Comparison of ENCODE assay signal across 8 mouse cellular contexts in genomic region chr1:190910836-190911235, GRCm38 (mm10). TPM values are rescaled to one million over a fixed set of nuclear protein-coding genes. Genes with fewer than 3 reads are reported as not detected.
DNase-seq lines count a peak whose midpoint lies in the region; ATAC-seq and TF ChIP-seq lines count a peak whose summit lies in the region.

No protein-coding gene starts in this region.

- no peak overlapping the region for H3K27ac ChIP-seq in heart, embryonic 11.5 days (ENCODE audit: low read depth, low read length)
- no peak overlapping the region for H3K27ac ChIP-seq in testis, adult 2 months (ENCODE audit: control insufficient read depth, insufficient read depth, low read depth, low read length)
- no peak overlapping the region for H3K27ac ChIP-seq in limb, embryonic 13.5 days
- H3K27ac ChIP-seq in stomach, postnatal 0 days (replicated peaks): 0 out of 2 replicates have a peak overlapping the region, but pooled peaks have one; percentile 30

- no peak for ATAC-seq in heart, embryonic 11.5 days (replicated peaks; ENCODE audit: insufficient number of reproducible peaks, low FRiP score, low TSS enrichment)
- ATAC-seq in limb, embryonic 13.5 days (ENCODE audit: low FRiP score, low read depth): no peak
- ATAC-seq in stomach, postnatal 0 days (ENCODE audit: low FRiP score, low TSS enrichment): no peak

- H3K4me3 ChIP-seq in heart, embryonic 11.5 days (ENCODE audit: low read depth, low read length): peak overlapping the region; percentile 96
- peak overlapping the region; percentile 91 for H3K4me3 ChIP-seq in testis, adult 2 months (ENCODE audit: control insufficient read depth, low read depth, low read length)
- H3K4me3 ChIP-seq in limb, embryonic 13.5 days: peak overlapping the region; percentile 93
- peak overlapping the region; percentile 78 for H3K4me3 ChIP-seq in stomach, postnatal 0 days (ENCODE audit: low read depth, low read length)

- H3K9me3 ChIP-seq in heart, embryonic 11.5 days (replicated peaks; ENCODE audit: control insufficient read depth, low read length): no peaks in the 10 kb centered on the region
- H3K9me3 ChIP-seq in limb, embryonic 13.5 days: no peaks in the 10 kb centered on the region
- H3K9me3 ChIP-seq in stomach, postnatal 0 days (ENCODE audit: control insufficient read depth, low read length): no peaks in the 10 kb centered on the region

- TF ChIP-seq EP300 in stomach, postnatal 0 days (optimal IDR thresholded peaks at IDR 0.05): no peak

- TF ChIP-seq CTCF in testis, adult 2 months (IDR thresholded peaks at IDR 0.05; ENCODE audit: control insufficient read depth, insufficient read depth, insufficient replicate concordance, low read depth, low read length): no peak
- TF ChIP-seq CTCF in stomach, postnatal 0 days (IDR thresholded peaks at IDR 0.05; ENCODE audit: low read depth): no peak

- H3K27me3 ChIP-seq in heart, embryonic 11.5 days (ENCODE audit: control insufficient read depth, insufficient read depth, low read length): no peaks in the 10 kb centered on the region
- H3K27me3 ChIP-seq in testis, adult 2 months (ENCODE audit: control insufficient read depth, insufficient read depth, low read length): no peaks in the 10 kb centered on the region
- no peaks in the 10 kb centered on the region for H3K27me3 ChIP-seq in limb, embryonic 13.5 days
- H3K27me3 ChIP-seq in stomach, postnatal 0 days (ENCODE audit: control insufficient read depth, insufficient read depth, low read length): no peaks in the 10 kb centered on the region

- no peak for DNase-seq in heart, postnatal 25 days (ENCODE audit: low spot score)
- DNase-seq in testis, postnatal 10 days (ENCODE audit: low spot score): no peak
- no peak for DNase-seq in stomach, postnatal 0 days (ENCODE audit: low spot score)
- DNase-seq in layer of hippocampus, adult 18-20 months (ENCODE audit: low spot score in 2 of 2): no peak
- no peak for DNase-seq in lung, postnatal 10 days

- peak overlapping the region; percentile 89 for H3K9ac ChIP-seq in heart, embryonic 11.5 days (ENCODE audit: low read depth, low read length)
- peak overlapping the region; percentile 86 for H3K9ac ChIP-seq in limb, embryonic 13.5 days
- H3K9ac ChIP-seq in stomach, postnatal 0 days (ENCODE audit: low read length): peak overlapping the region; percentile 79

- H3K36me3 ChIP-seq in heart, embryonic 11.5 days (ENCODE audit: control insufficient read depth, insufficient read depth, low read length): no peaks in the 10 kb centered on the region
- no peaks in the 10 kb centered on the region for H3K36me3 ChIP-seq in testis, adult 2 months (ENCODE audit: control insufficient read depth, insufficient read depth, low read length)
- H3K36me3 ChIP-seq in limb, embryonic 13.5 days: no peaks in the 10 kb centered on the region
- no peaks in the 10 kb centered on the region for H3K36me3 ChIP-seq in stomach, postnatal 0 days (ENCODE audit: control insufficient read depth, insufficient read depth, low read length)

- TF ChIP-seq POLR2A in testis, adult 2 months (IDR thresholded peaks at IDR 0.05; ENCODE audit: control insufficient read depth, low read depth, low read length): no peak

- 70% methylated on average over 6 of the region's 6 CpGs for WGBS in heart, embryonic 11.5 days (ENCODE audit: insufficient replicate concordance)
- WGBS in limb, embryonic 13.5 days: 69% methylated on average over 6 of the region's 6 CpGs
- 68% methylated on average over 6 of the region's 6 CpGs for WGBS in stomach, postnatal 0 days

- peaks cover 5% of the 10 kb centered on the region; the same call in 1 of the 2 replicates for H3K4me1 ChIP-seq in heart, embryonic 11.5 days (ENCODE audit: control insufficient read depth, insufficient read depth, low read length)
- H3K4me1 ChIP-seq in testis, adult 2 months (ENCODE audit: control insufficient read depth, insufficient read depth, low read length): peaks cover 5% of the 10 kb centered on the region
- H3K4me1 ChIP-seq in limb, embryonic 13.5 days: peaks cover 14% of the 10 kb centered on the region
- peaks cover 3% of the 10 kb centered on the region; the same call in 1 of the 2 replicates for H3K4me1 ChIP-seq in stomach, postnatal 0 days (replicated peaks; ENCODE audit: control insufficient read depth, insufficient read depth)

- intact Hi-C loops in heart, postnatal 25 days (cut with DNase I): no loop called here

- H3K4me2 ChIP-seq in heart, embryonic 11.5 days: peak overlapping the region; percentile 94
- H3K4me2 ChIP-seq in limb, embryonic 13.5 days (replicated peaks): peak overlapping the region; percentile 92
- H3K4me2 ChIP-seq in stomach, postnatal 0 days (replicated peaks; ENCODE audit: low read depth): peak overlapping the region; percentile 90

RNA-seq across cellular contexts. Expression of gene Rps6kc1, which starts 0.7 kb away (rescaled TPM):
- 8.9 and 11.3 TPM in 2 replicates for polyA plus RNA-seq in heart, embryonic 11.5 days (2014; fragmentation: Nextera tagmentation; extraction: Ambion mirVana)
- 10 to 100 TPM; 16.6 to 16.9 TPM for total RNA-seq in heart, postnatal 25 days (2021)
- 3.0 and 4.7 TPM in 2 replicates for polyA plus RNA-seq in testis, adult 2 months (2012; rRNA removed)
- 17.2 and 17.3 TPM in 2 replicates for polyA plus RNA-seq in limb, embryonic 13.5 days (2015; fragmentation: Nextera tagmentation; extraction: Ambion mirVana)
- polyA plus RNA-seq in stomach, postnatal 0 days (2015; fragmentation: Nextera tagmentation; extraction: Ambion mirVana): 4.5 TPM in 2 replicates
- total RNA-seq in layer of hippocampus, adult 18-20 months (2021): 10 to 100 TPM; 90.7 to 94.1 TPM

RNA-seq across cellular contexts. Expression of gene Angel2, which starts 14.1 kb away (rescaled TPM):
- polyA plus RNA-seq in heart, embryonic 11.5 days (2014; fragmentation: Nextera tagmentation; extraction: Ambion mirVana): 32.3 and 34.6 TPM in 2 replicates
- 10 to 100 TPM; 26.6 to 28.3 TPM for total RNA-seq in heart, postnatal 25 days (2021)
- 18.3 and 18.6 TPM in 2 replicates for polyA plus RNA-seq in testis, adult 2 months (2012; rRNA removed)
- polyA plus RNA-seq in limb, embryonic 13.5 days (2015; fragmentation: Nextera tagmentation; extraction: Ambion mirVana): 55.1 and 55.3 TPM in 2 replicates
- 20.5 and 22.0 TPM in 2 replicates for polyA plus RNA-seq in stomach, postnatal 0 days (2015; fragmentation: Nextera tagmentation; extraction: Ambion mirVana)
- total RNA-seq in layer of hippocampus, adult 18-20 months (2021): 10 to 100 TPM; 51.7 to 52.3 TPM
